In genomic region chr10:37250157-37250556, GRCm38 (mm10) we compare ENCODE assay signal across 11 mouse cellular contexts.
DNase-seq lines count a peak whose midpoint lies in the region; ATAC-seq and TF ChIP-seq lines count a peak whose summit lies in the region.
"Had no signal": no experiment of that assay in that cellular context is flagged by ENCODE, and none has a peak within 500 bp of the region (broad histone marks: within the 10 kb centered on the region; RNA-seq: fewer than 3 reads in every experiment).

No protein-coding gene starts in this region.

- no peak for TF ChIP-seq CTCF in gastrocnemius, adult 2 months (IDR thresholded peaks at IDR 0.05)

- no peak overlapping the region for H3K4me2 ChIP-seq in midbrain, embryonic 16.5 days (ENCODE audit: low read length)
- H3K4me2 ChIP-seq in kidney, embryonic 14.5 days (replicated peaks; ENCODE audit: low read depth, low read length), result no peak overlapping the region
- no peak overlapping the region for H3K4me2 ChIP-seq in neural tube, embryonic 15.5 days
- H3K4me2 ChIP-seq: liver, embryonic 11.5 days had no signal

- no peak for ATAC-seq in midbrain, embryonic 16.5 days
- ATAC-seq in kidney, embryonic 14.5 days (ENCODE audit: low FRiP score, low TSS enrichment), result peak; percentile 78; the same call in 1 of the 2 replicates
- no peak for ATAC-seq in neural tube, embryonic 15.5 days (ENCODE audit: low FRiP score)

- no peaks in the 10 kb centered on the region for H3K9me3 ChIP-seq in midbrain, embryonic 10.5 days (replicated peaks)
- no peaks in the 10 kb centered on the region for H3K9me3 ChIP-seq in midbrain, embryonic 16.5 days (replicated peaks; ENCODE audit: control insufficient read depth, low read length, poor library complexity, severe bottlenecking)
- H3K9me3 ChIP-seq in kidney, embryonic 14.5 days (ENCODE audit: control insufficient read depth, low read length), result no peaks in the 10 kb centered on the region
- no peaks in the 10 kb centered on the region for H3K9me3 ChIP-seq in neural tube, embryonic 15.5 days (replicated peaks)

- peak overlapping the region; percentile 20; the same call in 1 of the 2 replicates for H3K27ac ChIP-seq in gastrocnemius, adult 2 months
- H3K27ac ChIP-seq in midbrain, embryonic 10.5 days (replicated peaks), result peak overlapping the region; percentile 61
- no peak overlapping the region for H3K27ac ChIP-seq in midbrain, embryonic 16.5 days (ENCODE audit: low read length)
- peak overlapping the region; percentile 66; the same call in 1 of the 2 replicates for H3K27ac ChIP-seq in kidney, embryonic 14.5 days (ENCODE audit: low read depth, low read length)
- no peak overlapping the region for H3K27ac ChIP-seq in neural tube, embryonic 15.5 days (replicated peaks)

- no peak overlapping the region for H3K9ac ChIP-seq in midbrain, embryonic 16.5 days (ENCODE audit: low read depth, low read length)
- no peak overlapping the region for H3K9ac ChIP-seq in kidney, embryonic 14.5 days (ENCODE audit: low read depth, low read length)
- H3K9ac ChIP-seq in neural tube, embryonic 15.5 days (replicated peaks), result no peak overlapping the region

- no peak for DNase-seq in gastrocnemius, adult 2 months
- DNase-seq in gastrocnemius, postnatal 4 days (ENCODE audit: low spot score in 2 of 2), result no peak
- DNase-seq in midbrain, embryonic 10.5 days (ENCODE audit: low spot score), result no peak
- DNase-seq in splenic B cell, adult 2 months (ENCODE audit: low read depth, low spot score), result peak; percentile 25
- DNase-seq in adrenal gland, adult 8-10 months, result no peak
- DNase-seq: cerebellum, adult 9-10 months had no signal

- intact Hi-C loops in gastrocnemius, adult 2 months (cut with DNase I), result no loop called here

- 60% methylated on average over 2 of the region's 2 CpGs for WGBS in midbrain, embryonic 10.5 days
- 72% methylated on average over 2 of the region's 2 CpGs for WGBS in midbrain, embryonic 16.5 days
- 30% methylated on average over 2 of the region's 2 CpGs for WGBS in kidney, embryonic 14.5 days
- WGBS in neural tube, embryonic 15.5 days, result 66% methylated on average over 2 of the region's 2 CpGs

- no peak overlapping the region for H3K4me3 ChIP-seq in gastrocnemius, adult 2 months
- no peak overlapping the region for H3K4me3 ChIP-seq in midbrain, embryonic 10.5 days
- no peak overlapping the region for H3K4me3 ChIP-seq in midbrain, embryonic 16.5 days (ENCODE audit: low read depth, low read length)
- H3K4me3 ChIP-seq in kidney, embryonic 14.5 days (ENCODE audit: low read length), result no peak overlapping the region
- H3K4me3 ChIP-seq in neural tube, embryonic 15.5 days (replicated peaks), result no peak overlapping the region
- H3K4me3 ChIP-seq: myocyte had no signal

- H3K4me1 ChIP-seq in midbrain, embryonic 10.5 days, result peaks cover 17% of the 10 kb centered on the region
- H3K4me1 ChIP-seq in midbrain, embryonic 16.5 days (ENCODE audit: control insufficient read depth, insufficient read depth, low read length), result peaks cover 6% of the 10 kb centered on the region; the same call in 1 of the 2 replicates
- H3K4me1 ChIP-seq in kidney, embryonic 14.5 days (ENCODE audit: control insufficient read depth, insufficient read depth, low read length), result no peaks in the 10 kb centered on the region
- H3K4me1 ChIP-seq in neural tube, embryonic 15.5 days, result peaks cover 9% of the 10 kb centered on the region; the same call in 1 of the 2 replicates

- H3K27me3 ChIP-seq in midbrain, embryonic 10.5 days (ENCODE audit: low read depth, poor library complexity, severe bottlenecking), result no peaks in the 10 kb centered on the region
- H3K27me3 ChIP-seq in midbrain, embryonic 16.5 days (ENCODE audit: control insufficient read depth, insufficient read depth, low read depth, low read length), result no peaks in the 10 kb centered on the region
- H3K27me3 ChIP-seq in kidney, embryonic 14.5 days (ENCODE audit: control insufficient read depth, insufficient read depth, low read length), result no peaks in the 10 kb centered on the region
- no peaks in the 10 kb centered on the region for H3K27me3 ChIP-seq in splenic B cell, adult 2 months (ENCODE audit: control insufficient read depth, insufficient read depth, low read length, poor library complexity, severe bottlenecking)
- H3K27me3 ChIP-seq in neural tube, embryonic 15.5 days (replicated peaks), result no peaks in the 10 kb centered on the region

- no peaks in the 10 kb centered on the region for H3K36me3 ChIP-seq in midbrain, embryonic 10.5 days
- H3K36me3 ChIP-seq in midbrain, embryonic 16.5 days (ENCODE audit: control insufficient read depth, insufficient read depth, low read length), result no peaks in the 10 kb centered on the region
- no peaks in the 10 kb centered on the region for H3K36me3 ChIP-seq in kidney, embryonic 14.5 days (ENCODE audit: control insufficient read depth, insufficient read depth, low read length)
- no peaks in the 10 kb centered on the region for H3K36me3 ChIP-seq in splenic B cell, adult 2 months (ENCODE audit: control insufficient read depth, insufficient read depth, low read length, poor library complexity, severe bottlenecking)
- no peaks in the 10 kb centered on the region for H3K36me3 ChIP-seq in neural tube, embryonic 15.5 days

Comparison
In these comparisons a context has a peak if more than half of its experiments do, and no peak if none do; other contexts are left out.
1. H3K27ac ChIP-seq: peak in gastrocnemius, adult 2 months (single experiment), midbrain, embryonic 10.5 days (single experiment) and kidney, embryonic 14.5 days (single experiment); none in midbrain, embryonic 16.5 days (single experiment) and neural tube, embryonic 15.5 days (single experiment).